Mouse (Mus musculus): Measurements from ENCODE around the gene Otub1. TPM values are rescaled to one million over a fixed set of nuclear protein-coding genes. Genes with fewer than 3 reads are reported as not detected.

Gene Otub1
- polyA plus RNA-seq, 1 experiment from 2014 or later, result 221 TPM

- H3K9ac ChIP-seq, result no peak overlapping the region
- H3K27ac ChIP-seq (ENCODE audit: low read depth), result no peak overlapping the region
- ATAC-seq (ENCODE audit: insufficient read depth) (peak; percentile 22), DNase-seq (peak; percentile 76)
- H3K4me2 ChIP-seq, result no peak overlapping the region
- TF ChIP-seq CTCF (IDR thresholded peaks at IDR 0.05; ENCODE audit: low read depth), result peak; percentile 98
- no peaks in the 10 kb centered on the region; the same call in 1 of the 2 replicates for H3K27me3 ChIP-seq (ENCODE audit: insufficient read depth, low read length)
- H3K9me3 ChIP-seq (ENCODE audit: low read depth, low read length), result no peaks in the 10 kb centered on the region
- H3K4me3 ChIP-seq (ENCODE audit: low read depth, low read length), result no peak overlapping the region
- no peaks in the 10 kb centered on the region for H3K4me1 ChIP-seq (ENCODE audit: insufficient read depth)
- H3K36me3 ChIP-seq (ENCODE audit: insufficient read depth), result peaks cover 41% of the 10 kb centered on the region
- 13% methylated on average over 33 of the region's 33 CpGs for WGBS
Observed at GRCm38 (mm10) chr19:7195900-7196728, 10.0 kb downstream of the Otub1 start.

DNA sequence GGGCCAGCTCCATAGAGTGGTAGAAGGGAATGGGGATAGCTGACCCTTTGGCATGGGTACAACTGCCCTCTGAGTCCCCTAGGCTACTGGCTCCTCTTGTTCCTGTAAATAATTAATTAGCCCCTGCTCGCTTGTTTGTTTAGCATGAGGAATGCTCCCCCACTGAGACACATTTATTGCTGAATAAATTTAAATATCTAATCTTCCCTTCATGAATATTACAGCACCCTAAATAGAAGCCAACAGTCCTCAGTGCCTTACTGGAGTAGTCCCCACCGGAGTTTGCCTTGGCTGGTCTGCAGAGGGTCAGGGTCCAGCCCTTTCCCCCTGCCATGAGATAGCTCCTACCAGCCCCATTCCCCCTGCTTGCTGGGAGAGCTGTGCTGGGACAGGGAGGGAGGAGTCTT, 13.6 kb downstream of the Otub1 start:
- Histone ChIP-seq H3K27ac (ENCODE audit: low read depth) (no peak overlapping the region), H3K9ac (no peak overlapping the region), H3K36me3 (ENCODE audit: insufficient read depth) (peaks cover 6% of the 10 kb centered on the region; the same call in 1 of the 2 replicates), H3K4me1 (ENCODE audit: insufficient read depth) (no peaks in the 10 kb centered on the region), H3K9me3 (ENCODE audit: low read depth, low read length) (no peaks in the 10 kb centered on the region), H3K27me3 (ENCODE audit: insufficient read depth, low read length) (no peaks in the 10 kb centered on the region; the same call in 1 of the 2 replicates), H3K4me3 (ENCODE audit: low read depth, low read length) (no peak overlapping the region), H3K4me2 (no peak overlapping the region)
- DNase-seq (no peak), ATAC-seq (ENCODE audit: insufficient read depth) (no peak)
- 63% methylated on average over 2 of the region's 2 CpGs for WGBS
- no peak for TF ChIP-seq CTCF (IDR thresholded peaks at IDR 0.05; ENCODE audit: low read depth)

GRCm38 (mm10) chr19:7191639-7192038, 14.5 kb downstream of the Otub1 start:
- H3K27me3 ChIP-seq (ENCODE audit: insufficient read depth, low read length), result no peaks in the 10 kb centered on the region; the same call in 1 of the 2 replicates
- no peak overlapping the region for H3K9ac ChIP-seq
- ATAC-seq (ENCODE audit: insufficient read depth), result no peak
- WGBS, result 38% methylated on average over 6 of the region's 6 CpGs
- no peak overlapping the region for H3K27ac ChIP-seq (ENCODE audit: low read depth)
- TF ChIP-seq CTCF (IDR thresholded peaks at IDR 0.05; ENCODE audit: low read depth), result no peak
- no peak overlapping the region for H3K4me3 ChIP-seq (ENCODE audit: low read depth, low read length)
- H3K9me3 ChIP-seq (ENCODE audit: low read depth, low read length), result no peaks in the 10 kb centered on the region
- no peak for DNase-seq
- no peaks in the 10 kb centered on the region for H3K4me1 ChIP-seq (ENCODE audit: insufficient read depth)
- no peaks in the 10 kb centered on the region for H3K36me3 ChIP-seq (ENCODE audit: insufficient read depth)
- no peak overlapping the region for H3K4me2 ChIP-seq

DNA sequence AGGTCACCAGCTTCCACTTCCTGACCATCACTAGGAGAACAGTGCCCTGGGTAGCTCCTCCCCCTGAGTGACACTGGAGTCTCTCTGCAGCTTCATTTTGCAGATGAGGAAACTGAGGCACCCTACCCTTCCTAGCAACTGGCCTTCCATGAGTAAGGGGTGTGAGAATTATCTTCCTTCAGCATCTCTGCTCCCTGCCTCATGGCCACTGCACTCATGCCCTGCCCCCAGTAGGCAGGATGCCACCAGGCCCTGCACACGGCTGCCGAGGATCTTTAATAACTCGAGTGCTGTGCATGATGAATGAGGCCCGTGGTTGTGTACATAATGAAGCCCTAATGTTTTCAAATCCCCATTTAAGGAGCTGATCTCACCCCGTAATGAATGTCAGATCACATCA, 15.1 kb downstream of the Otub1 start:
- Histone ChIP-seq H3K4me2 (no peak overlapping the region), H3K27me3 (ENCODE audit: insufficient read depth, low read length) (peaks cover 6% of the 10 kb centered on the region), H3K4me1 (ENCODE audit: insufficient read depth) (no peaks in the 10 kb centered on the region), H3K27ac (ENCODE audit: low read depth) (no peak overlapping the region), H3K4me3 (ENCODE audit: low read depth, low read length) (no peak overlapping the region), H3K36me3 (ENCODE audit: insufficient read depth) (no peaks in the 10 kb centered on the region), H3K9me3 (ENCODE audit: low read depth, low read length) (no peaks in the 10 kb centered on the region), H3K9ac (no peak overlapping the region)
- WGBS, result 16% methylated on average over 5 of the region's 5 CpGs
- TF ChIP-seq CTCF (IDR thresholded peaks at IDR 0.05; ENCODE audit: low read depth), result no peak
- no peak for DNase-seq
- no peak for ATAC-seq (ENCODE audit: insufficient read depth)

GRCm38 (mm10) chr19:7189026-7189425, 17.1 kb downstream of the Otub1 start:
- H3K36me3 ChIP-seq (ENCODE audit: insufficient read depth), result no peaks in the 10 kb centered on the region
- no peak overlapping the region for H3K27ac ChIP-seq (ENCODE audit: low read depth)
- DNase-seq, result no peak
- no peak for TF ChIP-seq CTCF (IDR thresholded peaks at IDR 0.05; ENCODE audit: low read depth)
- H3K9ac ChIP-seq, result no peak overlapping the region
- H3K4me2 ChIP-seq, result no peak overlapping the region
- no peaks in the 10 kb centered on the region for H3K4me1 ChIP-seq (ENCODE audit: insufficient read depth)
- no peak for ATAC-seq (ENCODE audit: insufficient read depth)
- 50% methylated on average over 4 of the region's 4 CpGs for WGBS
- no peaks in the 10 kb centered on the region for H3K9me3 ChIP-seq (ENCODE audit: low read depth, low read length)
- H3K4me3 ChIP-seq (ENCODE audit: low read depth, low read length), result no peak overlapping the region
- H3K27me3 ChIP-seq (ENCODE audit: insufficient read depth, low read length), result peaks cover 20% of the 10 kb centered on the region

DNA sequence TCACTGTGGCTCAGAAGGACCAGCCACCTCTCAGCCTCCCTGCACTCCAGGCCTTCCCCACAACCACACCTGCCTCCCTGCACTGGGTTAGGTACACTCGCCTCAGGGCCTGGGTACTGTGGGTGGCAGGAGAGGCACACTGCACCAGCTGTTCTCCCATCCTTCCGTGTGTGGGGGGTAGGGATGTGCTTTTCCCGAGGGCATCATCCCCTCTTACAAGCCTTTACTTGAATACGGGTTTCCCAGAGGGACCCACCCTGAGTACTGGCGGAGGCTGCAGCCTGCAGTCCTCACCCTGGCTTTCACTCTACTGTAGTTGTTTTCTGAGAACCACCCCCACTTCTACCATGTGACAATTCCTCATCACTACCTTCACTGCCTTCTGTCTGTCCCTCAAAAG, 19.0 kb downstream of the Otub1 start:
- Histone ChIP-seq H3K4me3 (ENCODE audit: low read depth, low read length) (no peak overlapping the region), H3K4me1 (ENCODE audit: insufficient read depth) (peaks cover under 1% of the 10 kb centered on the region; the same call in 1 of the 2 replicates), H3K4me2 (no peak overlapping the region), H3K36me3 (ENCODE audit: insufficient read depth) (no peaks in the 10 kb centered on the region), H3K27ac (ENCODE audit: low read depth) (no peak overlapping the region), H3K27me3 (ENCODE audit: insufficient read depth, low read length) (peaks cover 29% of the 10 kb centered on the region), H3K9ac (no peak overlapping the region; the same call in 1 of the 2 replicates), H3K9me3 (ENCODE audit: low read depth, low read length) (no peaks in the 10 kb centered on the region)
- ATAC-seq (ENCODE audit: insufficient read depth) (no peak), DNase-seq (no peak)
- WGBS, result 60% methylated on average over 5 of the region's 5 CpGs
- no peak for TF ChIP-seq CTCF (IDR thresholded peaks at IDR 0.05; ENCODE audit: low read depth)

GRCm38 (mm10) chr19:7185715-7186291, 20.3 kb downstream of the Otub1 start:
- Histone ChIP-seq H3K4me3 (ENCODE audit: low read depth, low read length) (no peak overlapping the region), H3K36me3 (ENCODE audit: insufficient read depth) (no peaks in the 10 kb centered on the region), H3K27me3 (ENCODE audit: insufficient read depth, low read length) (peaks cover 33% of the 10 kb centered on the region), H3K4me1 (ENCODE audit: insufficient read depth) (peaks cover 7% of the 10 kb centered on the region; the same call in 1 of the 2 replicates), H3K9me3 (ENCODE audit: low read depth, low read length) (no peaks in the 10 kb centered on the region), H3K9ac (no peak overlapping the region), H3K27ac (ENCODE audit: low read depth) (no peak overlapping the region), H3K4me2 (0 out of 2 replicates have a peak overlapping the region, but pooled peaks have one; percentile 18)
- no peak for TF ChIP-seq CTCF (IDR thresholded peaks at IDR 0.05; ENCODE audit: low read depth)
- no peak for ATAC-seq (ENCODE audit: insufficient read depth)
- DNase-seq, result no peak
- 6% methylated on average over 18 of the region's 18 CpGs for WGBS

Data from lung, embryonic 14.5 days (tissue).